Mouse (Mus musculus) heart, embryonic 13.5 days (tissue): ENCODE results near the gene Dlx1. TPM values are rescaled to one million over a fixed set of nuclear protein-coding genes. Genes with fewer than 3 reads are reported as not detected.
A peak's percentile ranks its signal among the peaks of the same experiment; 100 is the strongest.

Experiments
- ATAC-seq: fragments of 200-750 bp; cut with Nextera tagmentation; 2 replicates; pipeline ENCODE4 v1.8.0; 2017; ENCODE audit warnings: moderate TSS enrichment; ENCODE audit not compliant: insufficient number of reproducible peaks, low FRiP score, low TSS enrichment; ENCODE audit errors: extremely low read depth
- H3K27ac ChIP-seq: fragments of 300-500 bp; sonication (generic); replicated peaks from 2 replicates; pipeline ENCODE4 v1.5.1; 2015; ENCODE audit warnings: moderate library complexity, mild to moderate bottlenecking, inconsistent platforms
- H3K27me3 ChIP-seq: fragments of 300-500 bp; sonication (generic); replicated peaks from 2 replicates; pipeline ENCODE4 v1.6.1; 2015; ENCODE audit warnings: mild to moderate bottlenecking, inconsistent platforms
- H3K36me3 ChIP-seq: fragments of 300-500 bp; sonication (generic); 2 replicates; pipeline ENCODE4 v1.6.1; 2015; ENCODE audit warnings: mild to moderate bottlenecking, inconsistent platforms
- H3K4me1 ChIP-seq: fragments of 300-500 bp; sonication (generic); 2 replicates; pipeline ENCODE4 v1.6.1; 2015; ENCODE audit warnings: inconsistent platforms
- H3K4me2 ChIP-seq: fragments of 300-500 bp; sonication (generic); 2 replicates; pipeline ENCODE4 v1.6.1; 2015; ENCODE audit warnings: inconsistent platforms, mild to moderate bottlenecking, moderate library complexity
- H3K4me3 ChIP-seq: fragments of 300-500 bp; sonication (generic); 2 replicates; pipeline ENCODE4 v1.5.1; 2015; ENCODE audit warnings: moderate library complexity, mild to moderate bottlenecking, inconsistent platforms
- H3K9ac ChIP-seq: fragments of 300-500 bp; sonication (generic); 2 replicates; pipeline ENCODE4 v1.6.1; 2015; ENCODE audit warnings: inconsistent platforms, mild to moderate bottlenecking, moderate library complexity
- H3K9me3 ChIP-seq: fragments of 300-500 bp; sonication (generic); 2 replicates; pipeline ENCODE4 v1.6.1; 2016; ENCODE audit warnings: inconsistent platforms
- WGBS: fragments of 180-500 bp; shearing (Covaris S2); methylation state at CpG from one replicate; pipeline ENCODE4 v1.1.7; 2015; ENCODE audit warnings: mixed read lengths; 5-methylcytosine and 5-hydroxymethylcytosine counted together
- polyA plus RNA-seq: library from polyadenylated mRNA; unstranded; fragments of >200 nt; fragmentation: Nextera tagmentation; extraction: Ambion mirVana; gene quantifications from 2 replicates; pipeline ENCODE4 v1.2.1, GENCODE M21; 2015

Dlx1 gene
- 0.29 and 0.60 TPM in 2 replicates for polyA plus RNA-seq

- H3K27me3 ChIP-seq = peaks cover 98% of the 10 kb centered on the region
- no peaks in the 10 kb centered on the region for H3K9me3 ChIP-seq
- H3K27ac ChIP-seq = no peak within 1 kb of the TSS
- H3K36me3 ChIP-seq = no peaks in the 10 kb centered on the region
- H3K4me3 ChIP-seq = peak within 1 kb of the TSS; percentile 58
- WGBS = 3% methylated on average over 26 of the region's 26 CpGs
- peak within 1 kb of the TSS; percentile 51; the same call in 1 of the 2 replicates for H3K9ac ChIP-seq
- peaks cover 27% of the 10 kb centered on the region for H3K4me1 ChIP-seq
- no peak for ATAC-seq
- peak within 1 kb of the TSS; percentile 90 for H3K4me2 ChIP-seq
Observed at GRCm38 (mm10) chr2:71528014-71528713, at the start of gene Dlx1. Gene Dlx1 (plus strand): TSS chr2:71528113.

- H3K4me2 ChIP-seq = peak overlapping the region; percentile 52
- no peak for ATAC-seq
- WGBS = 20% methylated on average over 7 of the region's 7 CpGs
Observed at GRCm38 (mm10) chr2:71479917-71480316, 48.0 kb upstream of the Dlx1 start.

DNA sequence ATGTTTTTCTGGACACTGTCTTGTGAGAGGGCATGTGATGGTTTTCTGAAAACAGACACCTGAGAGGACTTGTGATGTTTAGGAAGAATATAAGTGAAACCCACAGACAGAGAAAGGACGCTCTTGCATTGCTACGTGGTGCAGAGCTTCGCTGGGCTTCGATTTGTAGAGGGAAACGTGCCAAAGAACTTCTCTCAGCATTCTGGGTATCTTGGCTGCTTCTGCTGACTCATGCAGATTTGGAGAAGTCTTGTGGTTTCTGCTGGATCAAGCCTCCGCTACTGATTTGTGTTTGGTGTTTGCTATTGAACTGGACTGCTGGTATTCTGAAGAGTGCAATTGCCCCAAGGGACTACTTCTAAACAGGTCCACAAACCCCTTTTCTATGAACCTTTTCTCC lies 46.1 kb upstream of the Dlx1 start:
- H3K4me3 ChIP-seq = no peak overlapping the region
- ATAC-seq = no peak
- peaks cover 13% of the 10 kb centered on the region for H3K4me1 ChIP-seq
- H3K9me3 ChIP-seq = no peaks in the 10 kb centered on the region
- no peak overlapping the region for H3K4me2 ChIP-seq
- no peaks in the 10 kb centered on the region for H3K27me3 ChIP-seq
- WGBS = 74% methylated on average over 6 of the region's 6 CpGs
- no peak overlapping the region for H3K27ac ChIP-seq
- H3K9ac ChIP-seq = no peak overlapping the region
- no peaks in the 10 kb centered on the region for H3K36me3 ChIP-seq

More at GRCm38 (mm10) chr2:71479917-71480316, 48.0 kb upstream of the Dlx1 start:
- no peaks in the 10 kb centered on the region for H3K9me3 ChIP-seq
- no peak overlapping the region; the same call in 1 of the 2 replicates for H3K27ac ChIP-seq
- H3K27me3 ChIP-seq = no peaks in the 10 kb centered on the region
- H3K4me1 ChIP-seq = peaks cover 19% of the 10 kb centered on the region
- 0 out of 2 replicates have a peak overlapping the region, but pooled peaks have one; percentile 2 for H3K4me3 ChIP-seq
- no peaks in the 10 kb centered on the region for H3K36me3 ChIP-seq
- 0 out of 2 replicates have a peak overlapping the region, but pooled peaks have one; percentile 7 for H3K9ac ChIP-seq

DNA sequence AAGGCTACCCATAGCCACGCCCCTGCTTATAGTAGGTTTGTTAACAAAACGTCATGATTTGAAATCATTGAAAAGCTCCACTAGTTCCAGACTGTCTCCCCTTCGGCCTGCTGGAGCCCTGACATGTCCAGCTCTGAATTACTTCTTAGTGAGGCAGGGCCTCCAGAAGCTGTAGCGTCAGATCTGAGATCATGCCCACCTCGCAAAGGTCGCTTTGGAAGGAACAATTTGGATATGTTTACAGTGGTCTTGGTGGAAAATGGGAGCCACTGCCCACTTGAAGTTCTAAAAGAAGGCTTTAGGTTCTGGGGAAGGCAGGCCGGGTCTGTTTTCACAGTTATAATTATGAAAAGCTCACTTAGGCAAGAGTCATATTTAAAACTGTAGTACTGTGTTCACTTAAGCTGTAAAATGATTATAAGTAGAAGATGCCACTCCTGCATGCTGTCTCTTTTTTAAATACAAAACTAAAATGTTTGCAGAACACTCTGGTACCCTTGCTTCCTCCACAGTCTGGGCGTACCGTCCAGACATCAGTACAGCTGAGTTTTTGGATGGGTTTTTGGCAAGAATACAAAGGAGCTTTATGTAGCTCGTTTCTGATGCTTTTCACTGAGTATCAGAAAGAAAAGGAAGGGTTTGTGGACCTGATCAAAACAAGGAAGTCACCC lies 44.7 kb upstream of the Dlx1 start:
- Histone ChIP-seq H3K27me3 (no peaks in the 10 kb centered on the region), H3K4me3 (no peak overlapping the region), H3K36me3 (no peaks in the 10 kb centered on the region), H3K27ac (no peak overlapping the region), H3K9me3 (no peaks in the 10 kb centered on the region), H3K4me1 (peaks cover 13% of the 10 kb centered on the region), H3K9ac (no peak overlapping the region), H3K4me2 (no peak overlapping the region)
- ATAC-seq = no peak
- WGBS = 67% methylated on average over 10 of the region's 10 CpGs

DNA sequence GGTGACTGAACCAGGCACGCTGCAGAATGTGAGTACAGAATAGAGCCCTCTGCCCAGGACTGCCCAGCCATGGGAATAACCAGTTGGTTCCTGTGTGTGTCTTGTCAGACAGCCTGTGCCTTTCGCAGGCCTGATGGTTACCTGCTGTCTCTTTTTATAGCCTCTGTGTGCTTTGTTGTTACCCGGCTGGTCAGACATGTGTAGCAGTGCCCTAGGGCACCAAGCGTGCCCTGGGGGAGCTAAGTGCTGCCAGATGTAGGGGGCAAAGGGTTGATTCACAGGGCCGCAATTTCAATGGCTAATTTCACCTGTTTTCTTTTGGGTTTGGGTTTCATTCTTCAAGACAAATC lies 44.2 kb upstream of the Dlx1 start:
- no peak overlapping the region for H3K4me2 ChIP-seq
- peaks cover 13% of the 10 kb centered on the region for H3K4me1 ChIP-seq
- ATAC-seq = no peak
- no peak overlapping the region for H3K4me3 ChIP-seq
- no peaks in the 10 kb centered on the region for H3K9me3 ChIP-seq
- H3K36me3 ChIP-seq = no peaks in the 10 kb centered on the region
- 65% methylated on average over 5 of the region's 5 CpGs for WGBS
- no peaks in the 10 kb centered on the region for H3K27me3 ChIP-seq
- no peak overlapping the region for H3K9ac ChIP-seq
- no peak overlapping the region for H3K27ac ChIP-seq

GRCm38 (mm10) chr2:71491295-71491694 lies 36.6 kb upstream of the Dlx1 start:
- no peaks in the 10 kb centered on the region for H3K4me1 ChIP-seq
- H3K27ac ChIP-seq = no peak overlapping the region
- H3K27me3 ChIP-seq = no peaks in the 10 kb centered on the region
- no peak for ATAC-seq
- H3K36me3 ChIP-seq = no peaks in the 10 kb centered on the region
- no peak overlapping the region for H3K4me2 ChIP-seq
- no peaks in the 10 kb centered on the region for H3K9me3 ChIP-seq
- H3K4me3 ChIP-seq = no peak overlapping the region
- no peak overlapping the region for H3K9ac ChIP-seq

GRCm38 (mm10) chr2:71493161-71493683 lies 34.7 kb upstream of the Dlx1 start:
- WGBS = 68% methylated on average over 12 of the region's 12 CpGs

GRCm38 (mm10) chr2:71494503-71494902 lies 33.4 kb upstream of the Dlx1 start:
- no peak overlapping the region for H3K4me2 ChIP-seq
- H3K9me3 ChIP-seq = no peaks in the 10 kb centered on the region
- H3K27me3 ChIP-seq = no peaks in the 10 kb centered on the region
- no peaks in the 10 kb centered on the region for H3K36me3 ChIP-seq
- 65% methylated on average over 10 of the region's 10 CpGs for WGBS
- H3K27ac ChIP-seq = no peak overlapping the region
- H3K9ac ChIP-seq = no peak overlapping the region
- ATAC-seq = no peak
- H3K4me1 ChIP-seq = 0 out of 2 replicates have a peak, but pooled peaks cover 3% of the 10 kb centered on the region
- no peak overlapping the region for H3K4me3 ChIP-seq

More at GRCm38 (mm10) chr2:71493161-71493683, 34.7 kb upstream of the Dlx1 start:
- Histone ChIP-seq H3K27me3 (no peaks in the 10 kb centered on the region), H3K27ac (no peak overlapping the region), H3K4me3 (no peak overlapping the region), H3K4me2 (no peak overlapping the region), H3K9ac (no peak overlapping the region), H3K36me3 (no peaks in the 10 kb centered on the region), H3K4me1 (no peaks in the 10 kb centered on the region), H3K9me3 (no peaks in the 10 kb centered on the region)
- no peak for ATAC-seq

- no peak overlapping the region for H3K27ac ChIP-seq
- ATAC-seq = no peak
- H3K4me1 ChIP-seq = 0 out of 2 replicates have a peak, but pooled peaks cover 3% of the 10 kb centered on the region
- H3K36me3 ChIP-seq = no peaks in the 10 kb centered on the region
- no peaks in the 10 kb centered on the region for H3K27me3 ChIP-seq
- WGBS = 40% methylated on average over 4 of the region's 4 CpGs
- H3K4me2 ChIP-seq = no peak overlapping the region
- no peaks in the 10 kb centered on the region for H3K9me3 ChIP-seq
- no peak overlapping the region for H3K4me3 ChIP-seq
- no peak overlapping the region for H3K9ac ChIP-seq
Observed at GRCm38 (mm10) chr2:71494971-71495370, 32.9 kb upstream of the Dlx1 start.

DNA sequence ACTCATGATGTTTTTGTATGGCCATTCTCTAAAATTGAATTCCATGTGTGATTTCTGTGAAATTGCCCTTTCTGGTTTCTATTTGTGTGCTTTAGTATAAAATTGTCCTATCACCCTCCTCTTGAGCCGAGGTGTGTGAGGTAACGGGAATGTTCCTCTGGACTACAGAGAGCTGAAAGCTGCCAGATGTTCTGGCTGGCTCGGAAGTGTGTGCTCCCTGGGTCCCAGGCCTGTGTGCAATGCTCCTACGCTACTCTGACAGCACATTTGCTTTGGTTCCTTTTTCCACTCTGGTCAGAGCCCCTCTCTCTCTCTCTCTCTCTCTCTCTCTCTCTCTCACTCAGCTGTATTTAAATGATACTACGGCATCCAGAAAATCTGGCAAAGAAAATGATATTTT lies 30.7 kb upstream of the Dlx1 start:
- no peak overlapping the region for H3K4me2 ChIP-seq
- no peak overlapping the region for H3K27ac ChIP-seq
- 0 out of 2 replicates have a peak, but pooled peaks cover 3% of the 10 kb centered on the region for H3K4me1 ChIP-seq
- H3K36me3 ChIP-seq = no peaks in the 10 kb centered on the region; the same call in 1 of the 2 replicates
- H3K4me3 ChIP-seq = no peak overlapping the region
- H3K27me3 ChIP-seq = no peaks in the 10 kb centered on the region
- H3K9ac ChIP-seq = no peak overlapping the region
- H3K9me3 ChIP-seq = no peaks in the 10 kb centered on the region
- ATAC-seq = no peak
- WGBS = 45% methylated on average over 5 of the region's 5 CpGs

DNA sequence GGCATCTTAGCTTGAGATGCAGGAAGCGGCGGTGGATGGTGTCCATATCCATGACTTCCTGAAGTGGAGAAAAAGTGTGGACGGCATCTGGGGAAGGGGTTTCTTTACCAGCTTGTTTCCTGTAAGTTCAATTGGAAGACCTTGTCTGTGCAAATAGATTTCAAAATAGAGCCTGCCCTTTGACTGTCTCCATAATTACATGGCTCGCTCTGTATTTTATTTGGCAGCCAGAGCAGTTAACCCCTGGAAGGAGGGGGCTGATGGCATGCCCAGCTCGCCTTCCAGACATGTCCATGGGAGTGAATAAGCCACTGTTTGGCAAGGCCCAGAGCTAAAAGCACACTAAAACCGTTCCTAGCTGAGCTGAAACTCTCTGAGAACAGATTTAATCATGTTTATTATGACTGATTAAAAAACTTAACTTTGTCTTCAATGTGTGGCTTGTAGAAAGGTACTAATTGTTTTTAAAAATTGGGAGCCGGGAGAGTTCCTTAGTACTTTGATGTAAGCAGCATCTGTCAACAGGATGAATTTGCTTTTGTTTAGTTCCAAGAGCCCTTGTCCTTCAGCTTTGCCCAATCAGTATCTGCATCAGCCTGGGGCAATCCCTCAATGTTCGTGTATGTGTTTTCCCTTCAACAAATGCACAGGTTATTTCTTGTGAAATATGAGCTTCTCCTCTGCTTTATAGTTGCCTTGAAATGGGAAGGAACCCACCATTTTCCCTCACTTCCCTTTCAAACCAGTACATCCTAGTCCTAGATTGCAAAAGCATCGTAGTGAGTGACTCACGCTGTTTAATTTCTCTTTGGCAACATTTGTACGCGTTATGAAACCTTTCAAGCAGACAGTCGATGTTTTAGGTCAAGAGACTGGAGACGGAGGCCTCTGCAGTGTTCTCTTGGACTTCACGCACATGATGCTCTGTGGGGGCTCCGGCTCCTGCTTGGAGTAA lies 28.4 kb upstream of the Dlx1 start:
- ATAC-seq = no peak
- Histone ChIP-seq H3K4me2 (no peak overlapping the region), H3K27ac (no peak overlapping the region), H3K36me3 (no peaks in the 10 kb centered on the region; the same call in 1 of the 2 replicates), H3K4me1 (0 out of 2 replicates have a peak, but pooled peaks cover 3% of the 10 kb centered on the region), H3K27me3 (no peaks in the 10 kb centered on the region), H3K9me3 (no peaks in the 10 kb centered on the region), H3K4me3 (no peak overlapping the region), H3K9ac (no peak overlapping the region)
- WGBS = 75% methylated on average over 16 of the region's 16 CpGs
